Mouse (Mus musculus) cerebellum, adult 18-20 months (tissue): ENCODE measurements around the gene Trpv4.

Experiments used
- DNase-seq, 2 experiments: peaks; one replicate each; pipeline ENCODE4 v3.0.0; 2021

Trpv4 gene

GRCm38 (mm10) chr5:114658255-114658654 is at the start of gene Trpv4:
Trpv4 (minus strand) TSS chr5:114658421.
- no peak for DNase-seq

- peak; percentile 90 to 98 for DNase-seq
These were observed 49.2 kb upstream of the Trpv4 start, which contains the start of gene Tchp for GRCm38 (mm10) chr5:114707265-114708068. Tchp (plus strand) TSS chr5:114707760.

DNA sequence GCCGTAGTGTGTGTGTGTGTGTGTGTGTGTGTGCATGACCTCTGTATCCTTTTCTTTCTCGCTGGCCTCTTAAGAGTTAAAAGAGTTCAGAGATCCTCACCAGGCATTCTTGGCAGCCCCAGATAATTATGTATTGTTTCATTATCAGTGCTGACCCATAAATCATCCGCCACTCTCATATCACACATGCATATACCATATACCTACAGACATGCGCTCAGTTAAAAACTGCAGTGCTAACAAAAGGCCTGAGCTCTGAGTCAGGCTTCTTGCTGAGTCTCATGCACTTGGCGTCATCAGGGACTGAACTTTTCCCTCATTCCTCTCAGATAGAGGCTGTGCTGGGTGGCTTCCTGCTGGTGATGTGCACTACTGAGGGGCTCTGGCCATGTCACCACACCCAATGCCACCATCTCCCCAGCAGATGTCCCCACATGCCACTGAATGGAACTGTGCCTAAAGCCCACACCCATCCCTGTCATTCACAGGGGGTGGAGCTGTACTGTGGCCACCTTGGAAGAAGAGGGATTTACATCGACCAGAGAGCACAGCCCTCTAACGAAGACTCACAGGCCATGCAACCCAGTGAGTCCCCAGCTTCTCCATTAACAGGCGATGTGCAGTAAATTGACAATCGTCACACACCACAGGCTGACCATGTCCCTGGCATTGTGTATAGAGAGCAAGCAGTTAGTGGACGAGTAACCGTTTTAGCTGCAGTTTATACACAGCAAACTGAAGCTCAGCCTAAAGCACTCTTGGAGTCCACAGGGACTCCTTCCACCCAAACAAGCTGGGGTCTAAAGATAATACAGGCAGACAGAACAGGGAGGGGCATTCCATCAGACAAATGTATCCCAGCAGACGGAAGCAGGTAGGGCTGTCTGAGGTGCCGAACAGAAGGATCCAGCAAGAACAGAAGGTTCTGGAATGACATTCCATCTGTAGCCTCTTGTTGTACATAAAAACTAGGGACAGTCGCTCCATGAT is 44.5 kb upstream of the Trpv4 start:
- peak in 1 of 2 experiments; percentile 28 for DNase-seq

DNA sequence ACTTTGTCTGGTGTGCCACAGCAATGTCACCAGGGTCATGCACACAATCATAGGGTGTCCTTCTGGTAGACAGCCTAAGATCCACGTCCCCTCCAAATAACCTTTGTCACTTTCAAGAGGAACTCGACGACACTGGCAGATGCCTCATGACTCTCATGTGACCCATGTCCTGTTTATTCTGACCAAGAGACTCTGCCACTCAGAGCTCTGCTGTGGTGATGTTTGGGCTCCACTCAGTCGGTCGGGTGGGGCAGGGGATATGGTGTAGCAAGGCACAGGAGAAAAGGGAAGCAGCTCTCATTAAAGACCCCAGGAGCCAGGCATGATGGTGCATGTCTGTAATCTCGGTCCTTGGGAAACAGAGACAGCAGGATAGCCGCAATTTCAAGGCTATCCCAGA is 40.8 kb upstream of the Trpv4 start:
- DNase-seq, result no peak

DNA sequence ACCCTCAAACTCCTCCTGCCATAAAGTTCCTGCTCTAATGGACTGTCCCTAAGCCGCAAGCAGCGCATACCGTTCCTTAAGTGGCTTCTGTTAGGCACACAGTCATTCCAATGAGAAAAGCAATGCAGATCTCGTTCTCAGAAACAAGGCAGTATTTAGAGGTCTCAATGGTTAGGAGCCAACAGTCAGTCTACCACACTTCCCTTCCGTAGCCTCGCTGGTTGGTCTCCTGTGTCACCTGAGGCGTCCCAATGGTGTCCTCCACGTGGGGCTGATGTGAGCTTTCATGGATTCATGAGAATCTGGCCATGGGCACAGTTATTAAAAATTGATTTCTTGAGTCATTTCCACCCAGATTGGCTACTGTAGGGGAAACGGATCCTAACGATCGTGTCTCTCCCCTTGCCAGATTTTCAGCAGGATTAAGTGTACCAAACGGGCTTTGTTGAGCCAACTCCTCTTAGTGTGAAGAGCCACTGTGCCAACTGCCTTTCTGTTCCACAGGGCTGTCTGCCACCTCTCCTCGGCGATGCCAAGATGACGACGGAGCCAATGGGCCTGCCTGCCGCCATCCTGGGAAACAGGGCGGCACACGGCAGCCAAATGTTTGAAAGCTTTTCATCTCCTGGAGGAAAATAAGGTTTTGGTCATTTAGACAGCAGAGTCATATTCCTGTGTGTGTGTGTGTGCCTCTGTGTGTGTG is 40.0 kb upstream of the Trpv4 start:
- DNase-seq, result peak; percentile 93 to 96

DNA sequence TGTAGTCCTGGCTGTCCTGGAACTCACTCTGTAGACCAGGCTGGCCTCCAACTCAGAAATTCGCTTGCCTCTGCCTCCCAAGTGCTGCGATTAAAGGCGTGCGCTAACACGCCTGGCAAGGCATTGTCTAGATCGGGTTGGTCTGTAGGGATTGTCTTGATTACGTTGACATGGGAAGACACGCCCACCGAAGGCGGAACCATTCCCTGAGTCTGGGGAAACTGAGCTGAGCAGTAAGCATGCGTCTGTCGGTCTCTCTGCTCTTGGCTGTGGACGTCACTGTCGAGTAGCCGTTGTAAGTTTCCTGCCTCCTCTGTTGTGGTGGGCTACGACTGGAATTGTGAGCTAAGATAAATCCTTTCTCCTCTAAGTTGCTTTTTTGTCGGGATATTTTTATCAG is 38.7 kb upstream of the Trpv4 start:
- DNase-seq, result no peak

DNA sequence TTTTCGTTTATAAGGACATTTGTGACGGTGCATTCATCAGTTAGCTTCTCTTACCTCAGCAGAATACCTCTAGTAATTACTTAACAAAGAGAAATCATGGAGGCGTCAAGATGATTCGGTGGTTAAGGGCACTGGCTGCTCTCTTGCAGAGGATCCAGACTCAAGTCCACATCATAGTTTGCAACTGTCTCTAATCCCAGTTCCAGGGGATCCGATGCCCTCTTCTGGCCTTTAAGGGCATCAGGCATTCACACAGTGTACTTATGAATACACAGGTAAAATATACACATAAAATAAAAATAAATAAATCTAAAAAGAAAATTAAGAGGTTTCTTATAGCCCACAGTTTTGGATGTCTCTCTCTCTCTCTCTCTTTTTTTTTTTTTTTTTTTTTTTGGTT is 37.6 kb upstream of the Trpv4 start:
- no peak for DNase-seq

DNA sequence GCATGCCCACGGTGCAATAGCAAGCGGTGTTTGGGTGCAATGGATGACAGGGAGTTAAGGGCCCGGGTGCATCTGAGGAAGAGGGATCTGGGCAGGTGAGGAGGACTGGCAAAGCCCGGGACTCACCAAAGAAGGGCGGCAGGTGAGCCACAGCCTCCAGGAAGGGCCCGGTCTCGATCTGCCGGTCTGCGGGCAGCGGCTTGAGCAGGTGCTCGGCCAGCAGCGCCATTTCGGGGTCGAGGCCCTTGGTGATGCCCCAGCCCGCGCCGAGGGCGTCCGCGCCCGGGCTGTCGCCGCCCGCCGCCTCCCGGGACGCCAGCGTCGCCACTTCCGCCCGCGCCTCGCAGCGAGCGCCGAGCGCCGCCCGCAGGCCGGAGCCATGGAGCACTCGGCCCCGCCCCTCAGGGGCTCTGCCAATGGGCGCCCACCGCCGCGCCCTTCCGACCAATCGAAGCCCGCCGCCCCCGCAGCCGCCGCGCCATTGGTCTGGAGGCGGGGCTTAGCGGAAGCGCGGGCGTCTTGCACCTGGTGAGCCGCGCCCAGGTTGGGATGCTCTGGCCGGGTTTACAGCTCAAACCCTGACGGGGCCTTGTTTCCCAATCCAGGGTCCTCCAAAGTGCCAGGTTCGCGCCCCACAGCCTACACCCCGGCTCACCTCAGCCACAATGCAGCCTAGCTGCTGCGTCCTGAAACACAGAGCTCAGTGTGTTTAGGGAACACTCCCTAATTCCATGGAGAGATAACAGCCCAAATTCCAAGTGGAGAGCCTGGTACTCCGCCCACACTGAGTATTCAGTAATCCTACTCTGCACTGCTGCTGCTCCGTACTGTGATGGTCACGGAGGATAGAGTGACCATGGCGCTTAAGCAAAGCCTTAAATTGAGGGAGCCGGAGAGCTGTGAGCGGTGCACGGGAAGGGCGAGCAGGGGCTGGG is 32.7 kb upstream of the Trpv4 start, which contains the start of gene Gltp:
Gene Gltp (minus strand): TSS at position 352 of the 935 bp plus-strand sequence.
- DNase-seq, result peak; percentile 95 to 98

- no peak for DNase-seq
These were observed 31.6 kb upstream of the Trpv4 start for GRCm38 (mm10) chr5:114689700-114690366.

GRCm38 (mm10) chr5:114688703-114689102 is 30.5 kb upstream of the Trpv4 start:
- no peak for DNase-seq

GRCm38 (mm10) chr5:114687901-114688300 is 29.7 kb upstream of the Trpv4 start:
- no peak for DNase-seq

GRCm38 (mm10) chr5:114686726-114687210 is 28.5 kb upstream of the Trpv4 start:
- no peak for DNase-seq

DNA sequence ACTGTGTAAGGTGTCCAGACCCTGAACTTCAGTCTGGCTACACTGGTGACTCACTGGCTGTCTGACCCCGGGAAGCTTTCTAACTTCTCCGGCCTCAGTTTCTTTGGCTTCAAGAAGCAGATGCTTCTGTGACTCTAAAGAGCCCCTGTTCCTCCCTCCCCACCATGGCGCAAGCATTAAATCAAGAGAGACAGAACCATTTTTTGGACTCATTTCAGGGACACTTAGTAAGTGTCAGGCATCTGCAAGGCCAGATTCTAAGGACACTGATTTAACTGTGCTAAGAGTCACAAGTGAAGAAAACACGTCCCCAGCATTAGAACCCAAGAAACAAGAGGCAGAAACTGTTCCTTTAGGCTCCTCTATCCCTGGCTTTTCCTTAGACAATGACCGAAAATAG is 27.8 kb upstream of the Trpv4 start:
- no peak for DNase-seq

DNA sequence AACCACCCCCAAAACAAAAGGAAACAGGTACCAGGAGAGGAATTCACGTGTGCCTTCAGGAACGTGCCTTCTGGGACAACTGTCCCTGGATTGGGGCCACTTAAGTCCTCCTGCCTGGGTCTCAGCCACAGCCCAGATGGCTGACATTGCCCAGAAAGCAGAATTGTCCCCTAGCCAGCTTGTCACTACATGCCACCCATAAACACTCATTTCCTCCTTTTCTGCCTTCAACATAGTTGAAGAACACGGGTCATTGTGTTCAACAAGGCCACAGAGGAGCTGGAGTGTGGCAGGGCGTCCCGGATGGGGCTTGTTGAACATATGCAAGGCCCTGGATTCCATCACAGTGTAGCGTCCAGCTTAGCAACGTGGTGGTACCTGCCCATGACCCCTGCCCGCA is 23.5 kb upstream of the Trpv4 start:
- DNase-seq, result peak; percentile 74 to 84

GRCm38 (mm10) chr5:114680676-114681285 is 22.6 kb upstream of the Trpv4 start:
- DNase-seq, result no peak

DNA sequence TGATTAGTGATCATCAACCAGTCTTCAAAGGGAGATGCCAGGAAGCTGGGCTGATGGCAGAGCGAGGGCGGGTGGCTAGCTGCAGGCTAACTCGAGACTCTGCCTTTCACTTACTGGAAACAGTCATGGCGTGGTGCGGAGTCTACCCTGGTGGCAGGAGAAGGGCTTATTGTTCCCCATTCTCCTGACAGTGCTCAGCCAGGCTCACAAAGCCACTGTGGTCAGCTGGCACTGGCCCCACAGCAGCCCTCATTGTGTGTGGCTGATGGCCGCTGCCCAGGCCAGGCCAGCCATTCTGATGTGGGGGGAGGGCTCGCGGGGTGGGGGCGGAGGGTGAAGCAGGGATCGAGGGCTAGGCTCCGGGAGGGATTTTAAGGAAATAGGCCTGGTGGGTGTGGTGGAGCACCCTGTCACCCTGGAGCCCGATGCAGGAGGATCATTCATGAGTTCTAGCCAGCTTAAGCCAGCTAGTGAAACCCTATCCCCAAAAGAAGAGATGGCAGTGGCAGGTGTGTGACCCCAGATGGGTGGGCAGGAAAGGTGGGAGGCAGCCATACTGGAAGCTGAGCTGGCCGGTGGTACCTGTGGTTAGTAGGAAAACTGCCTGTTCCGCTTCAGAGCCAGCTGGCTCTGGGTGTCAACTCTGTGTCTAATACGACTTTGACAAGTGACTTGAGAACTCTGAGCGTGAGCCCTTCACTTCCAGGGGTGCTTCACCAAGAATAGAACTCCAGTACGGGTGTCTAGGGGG is 21.8 kb upstream of the Trpv4 start:
- no peak for DNase-seq

- DNase-seq, result no peak
These were observed 16.4 kb upstream of the Trpv4 start for GRCm38 (mm10) chr5:114674594-114674993.

- DNase-seq, result no peak
These were observed 14.9 kb upstream of the Trpv4 start for GRCm38 (mm10) chr5:114673114-114673513.

DNA sequence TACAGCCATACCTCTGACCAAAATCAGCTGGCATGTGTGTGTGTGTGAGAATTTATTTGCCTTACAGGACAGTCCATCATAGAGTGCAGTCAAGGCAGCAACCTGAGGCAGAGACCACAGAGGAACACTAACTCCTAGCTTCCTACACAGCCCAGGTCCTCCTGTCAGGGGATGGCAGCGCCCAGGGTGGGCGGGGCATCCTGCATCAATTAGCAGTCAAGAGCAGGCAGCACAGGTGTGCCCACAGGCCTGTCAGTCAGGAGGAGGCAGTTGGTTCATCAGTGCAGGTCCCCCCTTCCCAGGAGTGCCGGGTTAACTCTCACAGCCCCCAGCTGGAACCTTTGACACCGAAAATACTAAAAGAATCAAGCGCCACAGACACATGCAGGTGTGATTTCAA is 10.8 kb upstream of the Trpv4 start:
- DNase-seq, result no peak
